Mouse (Mus musculus) heart, postnatal 0 days (tissue): ENCODE results near the gene Rgs6.

Experiments
- CTCF ChIP-seq: IDR thresholded peaks from 2 replicates; pipeline ENCODE4 v1.5.1; 2016; ENCODE audit warnings: antibody characterized with exemption, control low read depth, low read depth
- EP300 ChIP-seq: IDR thresholded peaks from 2 replicates; pipeline ENCODE4 v1.6.1; 2016; ENCODE audit warnings: antibody characterized with exemption, low read depth

- TF ChIP-seq CTCF (no peak), EP300 (peak; percentile 79)
Measured at GRCm38 (mm10) chr12:83072951-83073878, 485.1 kb downstream of the Rgs6 start.
